Mouse (Mus musculus): Measurements from ENCODE around the gene Elof1. TPM values are rescaled to one million over a fixed set of nuclear protein-coding genes. Genes with fewer than 3 reads are reported as not detected.
"Not testable (repeated sequence)": the region's sequence is repeated elsewhere in the genome, so short reads cannot be mapped to it uniquely, and the experiment has no call there.

The Elof1 gene
- total RNA-seq, 2 experiments from 2014 or later = 63.0 to 63.7 TPM

GRCm38 (mm10) chr9:22116086-22116485, 886 bp downstream of the Elof1 start:
- intact Hi-C loops (cut with DNase I) = no loop called here
- DNase-seq (ENCODE audit: extremely low spot score in 1 of 2, low spot score in 2 of 2) = peak in 1 of 2 experiments; percentile 53

- DNase-seq (ENCODE audit: extremely low spot score in 1 of 2, low spot score in 2 of 2) = no peak
- intact Hi-C loops (cut with DNase I) = no loop called here
These were observed 1.3 kb downstream of the Elof1 start for GRCm38 (mm10) chr9:22115635-22116034.

- intact Hi-C loops (cut with DNase I) = no loop called here
- no peak for DNase-seq (ENCODE audit: extremely low spot score in 1 of 2, low spot score in 2 of 2)
These were observed 8.8 kb downstream of the Elof1 start for GRCm38 (mm10) chr9:22108194-22108593.

- intact Hi-C loops (cut with DNase I) = no loop called here
- no peak for DNase-seq (ENCODE audit: extremely low spot score in 1 of 2, low spot score in 2 of 2)
These were observed 17.1 kb downstream of the Elof1 start for GRCm38 (mm10) chr9:22099922-22100321.

GRCm38 (mm10) chr9:22098993-22099696, 17.8 kb downstream of the Elof1 start, which contains the start of gene Cnn1:
Gene Cnn1 (plus strand): TSS chr9:22099216.
- DNase-seq (ENCODE audit: extremely low spot score in 1 of 2, low spot score in 2 of 2) = no peak

GRCm38 (mm10) chr9:22095854-22096307, 21.1 kb downstream of the Elof1 start:
- intact Hi-C loops (cut with DNase I) = no loop called here
- peak in 1 of 2 experiments; percentile 89 for DNase-seq (ENCODE audit: extremely low spot score in 1 of 2, low spot score in 2 of 2)

More at GRCm38 (mm10) chr9:22098993-22099696, 17.8 kb downstream of the Elof1 start, which contains the start of gene Cnn1:
- intact Hi-C loops (cut with DNase I) = no loop called here

- intact Hi-C loops (cut with DNase I) = no loop called here
- no peak for DNase-seq (ENCODE audit: extremely low spot score in 1 of 2, low spot score in 2 of 2)
These were observed 24.2 kb downstream of the Elof1 start for GRCm38 (mm10) chr9:22092746-22093145.

- DNase-seq (ENCODE audit: extremely low spot score in 1 of 2, low spot score in 2 of 2) = no peak
- intact Hi-C loops (cut with DNase I) = no loop called here
These were observed 27.0 kb downstream of the Elof1 start for GRCm38 (mm10) chr9:22089986-22090385.

- no peak for DNase-seq (ENCODE audit: extremely low spot score in 1 of 2, low spot score in 2 of 2)
- intact Hi-C loops (cut with DNase I) = no loop called here
These were observed 27.7 kb downstream of the Elof1 start for GRCm38 (mm10) chr9:22089281-22089680.

GRCm38 (mm10) chr9:22087034-22087618, 29.8 kb downstream of the Elof1 start:
- DNase-seq (ENCODE audit: extremely low spot score in 1 of 2, low spot score in 2 of 2) = no peak
- intact Hi-C loops (cut with DNase I) = no loop called here

GRCm38 (mm10) chr9:22086012-22086411, 31.0 kb downstream of the Elof1 start:
- no peak for DNase-seq (ENCODE audit: extremely low spot score in 1 of 2, low spot score in 2 of 2)
- intact Hi-C loops (cut with DNase I) = no loop called here

GRCm38 (mm10) chr9:22085022-22085834, 31.7 kb downstream of the Elof1 start, which contains the start of gene Ecsit:
Gene Ecsit (minus strand): TSS chr9:22085438.
- peak; percentile 94 to 97 for DNase-seq (ENCODE audit: extremely low spot score in 1 of 2, low spot score in 2 of 2)
- intact Hi-C loops (cut with DNase I) = no loop called here

GRCm38 (mm10) chr9:22084667-22085021, 32.3 kb downstream of the Elof1 start:
- DNase-seq (ENCODE audit: extremely low spot score in 1 of 2, low spot score in 2 of 2) = no peak
- intact Hi-C loops (cut with DNase I) = no loop called here

GRCm38 (mm10) chr9:22076223-22076622, 40.7 kb downstream of the Elof1 start:
- DNase-seq (ENCODE audit: extremely low spot score in 1 of 2, low spot score in 2 of 2) = no peak
- intact Hi-C loops (cut with DNase I) = no loop called here

GRCm38 (mm10) chr9:22075778-22076177, 41.2 kb downstream of the Elof1 start:
- intact Hi-C loops (cut with DNase I); DNase-seq (ENCODE audit: extremely low spot score in 1 of 2, low spot score in 2 of 2): not testable (repeated sequence)

GRCm38 (mm10) chr9:22072276-22072675, 44.7 kb downstream of the Elof1 start:
- intact Hi-C loops (cut with DNase I) = no loop called here
- DNase-seq (ENCODE audit: extremely low spot score in 1 of 2, low spot score in 2 of 2) = peak in 1 of 2 experiments; percentile 48

GRCm38 (mm10) chr9:22070791-22071573, 46.0 kb downstream of the Elof1 start, which contains the start of the genes Gm49318 and Zfp653:
Gene Gm49318 (minus strand): TSS chr9:22071259.
Gene Zfp653 (minus strand): TSS chr9:22071376.
- DNase-seq (ENCODE audit: extremely low spot score in 1 of 2, low spot score in 2 of 2) = peak; percentile 97 to 99
- intact Hi-C loops (cut with DNase I) = no loop called here

- intact Hi-C loops (cut with DNase I) = loop anchor here (5.0 kb wide), 1 partner anchor 72 kb away; no protein-coding TSS in a partner anchor
- DNase-seq (ENCODE audit: extremely low spot score in 1 of 2, low spot score in 2 of 2) = no peak
These were observed 47.0 kb downstream of the Elof1 start for GRCm38 (mm10) chr9:22069881-22070553.
